Mouse (Mus musculus) olfactory bulb, adult 2 months (tissue): ENCODE measurements around the gene Tmem266.

Experiments used
- CTCF ChIP-seq: fragments of 200-500 bp; IDR thresholded peaks from 2 replicates; pipeline ENCODE4 v1.5.1; 2012; ENCODE audit warnings: low read depth, mild to moderate bottlenecking, low read length, moderate library complexity; ENCODE audit not compliant: insufficient read depth
- POLR2A ChIP-seq: fragments of 200-500 bp; IDR thresholded peaks from 2 replicates; pipeline ENCODE4 v1.6.1; 2012; ENCODE audit warnings: mild to moderate bottlenecking, low read depth, low read length, moderate library complexity; ENCODE audit not compliant: insufficient read depth

DNA sequence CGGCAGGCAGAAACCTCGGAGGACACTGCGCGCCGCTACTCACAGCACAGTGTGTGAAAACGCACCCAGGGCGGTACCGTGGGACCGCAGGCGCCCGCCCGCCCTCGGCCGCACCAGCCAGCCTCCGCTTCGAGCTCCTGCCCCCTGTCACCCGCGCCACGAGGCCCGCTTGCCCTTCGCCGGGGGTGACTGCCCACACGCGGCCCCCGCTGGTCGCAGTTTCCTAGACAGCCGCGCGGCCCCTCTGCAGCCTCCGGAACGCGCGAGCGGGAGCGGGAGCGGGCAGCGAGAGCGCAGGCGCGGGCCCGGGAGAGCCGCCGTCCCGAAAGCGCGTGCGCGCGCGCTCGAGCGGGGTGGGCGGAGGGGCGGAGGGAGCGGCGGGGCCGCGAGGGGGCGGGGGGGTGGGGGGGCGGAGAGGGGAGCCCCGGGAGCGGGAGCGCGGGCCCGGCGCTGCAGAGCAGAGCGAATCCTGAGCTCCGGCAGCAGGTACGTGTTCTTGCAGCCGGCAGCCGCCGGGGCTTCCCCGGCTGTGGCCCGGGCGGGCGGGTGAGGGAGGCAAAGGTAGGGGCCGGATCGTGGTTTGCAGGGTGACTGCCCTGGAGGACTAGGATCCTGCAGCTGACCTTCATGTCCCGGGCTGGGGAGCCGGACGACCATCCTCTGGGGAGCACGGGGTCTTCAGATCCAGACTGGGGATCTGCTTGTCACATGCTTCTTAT lies at the start of gene Tmem266, which contains the start of gene Nrg4:
- peak; percentile 48; the same call in 1 of the 2 replicates for TF ChIP-seq POLR2A
- no peak for TF ChIP-seq CTCF
